Mouse (Mus musculus) spleen, adult 2 months (tissue): Measurements from ENCODE around the gene Noxo1.

ENCODE experiments used
- CTCF ChIP-seq: fragments of 200-500 bp; IDR thresholded peaks from 2 replicates; pipeline ENCODE4 v1.5.1; 2011; ENCODE audit warnings: mild to moderate bottlenecking, inconsistent platforms; ENCODE audit not compliant: insufficient read depth, insufficient read length, insufficient replicate concordance; ENCODE audit errors: extremely low read depth
- POLR2A ChIP-seq: fragments of 200-500 bp; IDR thresholded peaks from 2 replicates; pipeline ENCODE4 v1.6.1; 2011; ENCODE audit warnings: low read depth, low read length, inconsistent platforms

- TF ChIP-seq POLR2A (no peak), CTCF (no peak)
Observed at GRCm38 (mm10) chr17:24697985-24698384, 2.0 kb downstream of the Noxo1 start.
